Mouse (Mus musculus) G1E (cell line): ENCODE measurements around the gene Luzp1.

Source experiments
- CTCF ChIP-seq: IDR thresholded peaks from 2 replicates; pipeline ENCODE4 v1.5.1; 2012; ENCODE audit warnings: low read depth, low read length, inconsistent platforms, mixed read lengths
- GATA1 ChIP-seq: IDR thresholded peaks from 2 replicates; pipeline ENCODE4 v1.6.1; 2012; ENCODE audit warnings: borderline replicate concordance, low read length, inconsistent platforms, mixed read lengths
- TAL1 ChIP-seq: conservative IDR thresholded peaks from 2 replicates; pipeline ENCODE4 v1.6.1; 2012; ENCODE audit warnings: low read depth, low read length, inconsistent platforms, mixed read lengths

GRCm38 (mm10) chr4:136587221-136587827, 117.8 kb downstream of the Luzp1 start:
- TF ChIP-seq CTCF = no peak
- no peak for TF ChIP-seq TAL1
- no peak for TF ChIP-seq GATA1
